Mouse (Mus musculus) lung, adult 18-20 months (tissue): Measurements from ENCODE around the gene Bhlha9.
"Not testable (repeated sequence)": the region's sequence is repeated elsewhere in the genome, so short reads cannot be mapped to it uniquely, and the experiment has no call there.

Experiments used
- DNase-seq, 2 experiments: peaks; one replicate each; pipeline ENCODE4 v3.0.0; 2022; ENCODE audit warnings: mixed read lengths in 2 of 2

Bhlha9 gene

GRCm38 (mm10) chr11:76666002-76666649, 6.1 kb upstream of the Bhlha9 start:
- no peak for DNase-seq

DNA sequence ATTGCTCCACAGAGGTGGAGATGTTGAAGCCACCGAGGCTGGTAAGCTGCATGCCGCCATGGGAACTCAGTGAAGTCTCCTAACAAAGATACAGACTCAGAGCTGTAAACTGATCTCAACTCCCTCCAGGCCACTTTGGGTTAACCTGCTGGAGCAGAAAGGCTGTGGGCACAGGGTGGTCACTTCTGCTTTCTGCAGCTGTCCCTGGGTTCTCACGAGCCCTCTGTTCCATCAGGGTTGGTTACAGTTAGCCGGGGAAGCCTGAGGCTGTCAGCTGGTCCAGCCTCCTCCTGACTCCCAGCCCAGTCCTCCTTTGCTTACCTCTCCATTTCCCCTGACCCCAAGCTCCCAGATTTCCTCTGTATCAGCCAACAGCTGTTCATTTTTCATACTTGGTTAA, 4.5 kb upstream of the Bhlha9 start:
- no peak for DNase-seq

DNA sequence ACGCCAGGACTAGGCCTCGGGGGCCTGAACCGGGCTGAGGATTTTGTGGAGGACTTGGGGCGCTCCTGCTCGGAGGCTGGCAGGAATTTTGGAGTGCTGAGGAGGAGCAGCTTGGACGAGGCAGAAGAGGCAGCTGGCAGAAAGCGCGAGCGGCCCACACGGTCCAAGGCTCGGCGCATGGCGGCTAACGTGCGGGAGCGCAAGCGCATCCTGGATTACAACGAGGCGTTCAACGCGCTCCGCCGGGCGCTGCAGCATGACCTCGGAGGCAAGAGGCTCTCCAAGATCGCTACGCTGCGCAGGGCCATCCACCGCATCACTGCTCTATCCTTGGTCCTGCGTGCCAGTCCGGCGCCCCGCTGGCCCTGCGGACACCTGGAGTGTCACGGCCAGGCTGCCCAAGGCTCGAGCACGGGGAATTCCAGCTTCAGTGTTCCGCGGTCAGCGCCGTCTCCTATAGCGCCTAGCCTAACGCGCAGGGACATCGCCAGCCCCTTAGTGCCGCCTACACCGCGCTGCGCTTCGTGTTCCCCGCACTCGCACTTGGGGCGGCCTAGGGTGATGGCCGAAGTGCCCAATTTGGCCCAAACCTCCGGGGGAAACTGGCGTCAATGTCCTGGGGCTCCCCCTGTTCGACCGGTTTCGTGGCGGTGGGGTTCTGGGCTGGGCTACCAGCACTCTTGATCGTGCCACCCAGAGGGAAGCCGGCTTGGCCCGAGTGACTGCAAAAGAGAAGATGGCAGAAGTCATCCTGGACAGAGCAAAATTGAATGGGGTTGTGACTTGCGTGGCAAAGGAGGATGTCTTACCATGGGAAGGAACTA, 503 bp downstream of the Bhlha9 start:
- DNase-seq: no peak

- no peak for DNase-seq
Measured at GRCm38 (mm10) chr11:76674199-76674598, 1.9 kb downstream of the Bhlha9 start.

DNA sequence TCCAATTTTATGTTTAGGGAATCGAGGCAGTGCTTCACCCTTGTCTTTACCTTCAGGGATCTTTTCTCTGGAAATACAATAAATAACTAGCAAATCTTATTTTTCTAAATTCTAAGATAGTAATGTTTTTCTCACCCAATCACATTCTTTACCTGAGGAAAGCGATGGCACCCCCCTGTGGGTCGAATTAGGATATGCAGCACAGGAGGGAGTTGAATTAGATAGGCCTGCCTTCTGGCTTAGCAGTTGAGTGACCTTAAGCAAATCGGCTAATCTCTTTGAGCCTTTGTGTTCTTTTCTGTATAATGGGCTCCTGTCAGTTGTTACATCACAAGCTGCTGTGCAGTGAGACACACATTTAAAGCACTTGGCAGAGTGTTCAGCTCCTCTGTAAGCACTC, 2.4 kb downstream of the Bhlha9 start:
- DNase-seq: no peak

DNA sequence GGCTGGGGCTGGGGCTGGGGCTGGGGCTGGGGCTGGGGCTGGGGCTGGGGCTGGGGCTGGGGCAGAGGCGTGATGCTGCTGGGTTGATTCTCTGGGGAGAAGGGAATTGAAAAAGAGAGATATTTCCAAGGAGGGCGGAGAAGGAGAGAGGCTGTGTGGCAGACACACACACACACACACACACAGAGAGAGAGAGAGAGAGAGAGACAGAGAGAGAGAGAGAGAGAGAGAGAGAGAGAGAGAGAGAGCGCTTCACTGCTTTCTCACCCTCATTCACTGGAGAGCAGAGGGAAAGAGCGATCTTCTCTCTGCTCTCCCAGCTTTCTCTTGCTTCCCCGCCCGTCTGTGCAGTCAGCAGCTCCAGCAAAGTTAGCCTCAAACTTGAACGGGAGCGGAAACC, 7.2 kb downstream of the Bhlha9 start, which contains the start of gene Trarg1:
Gene Trarg1 (plus strand): TSS at position 301 of the 400 bp plus-strand sequence.
- DNase-seq: not testable (repeated sequence)

DNA sequence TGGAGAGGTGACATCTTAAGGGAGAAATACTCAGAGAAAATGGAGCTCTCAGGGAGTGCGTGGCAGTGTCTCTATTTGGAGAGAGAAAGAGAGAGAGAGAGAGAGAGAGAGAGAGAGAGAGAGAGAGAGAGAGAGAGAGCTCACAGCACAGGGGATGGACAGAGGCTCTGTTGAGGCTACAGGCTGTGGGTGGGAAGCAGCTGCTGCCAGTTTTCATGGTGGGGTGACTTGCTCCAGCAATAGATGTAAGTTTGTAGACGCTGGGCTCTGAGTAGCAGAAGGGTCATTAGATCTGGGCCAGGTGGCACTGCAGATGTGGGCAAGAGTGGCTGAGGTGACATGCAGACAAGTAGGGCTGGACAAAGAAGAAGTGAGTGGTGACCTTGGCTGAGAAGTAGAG, 13.3 kb downstream of the Bhlha9 start:
- no peak for DNase-seq

GRCm38 (mm10) chr11:76692096-76692495, 19.8 kb downstream of the Bhlha9 start:
- no peak for DNase-seq

DNA sequence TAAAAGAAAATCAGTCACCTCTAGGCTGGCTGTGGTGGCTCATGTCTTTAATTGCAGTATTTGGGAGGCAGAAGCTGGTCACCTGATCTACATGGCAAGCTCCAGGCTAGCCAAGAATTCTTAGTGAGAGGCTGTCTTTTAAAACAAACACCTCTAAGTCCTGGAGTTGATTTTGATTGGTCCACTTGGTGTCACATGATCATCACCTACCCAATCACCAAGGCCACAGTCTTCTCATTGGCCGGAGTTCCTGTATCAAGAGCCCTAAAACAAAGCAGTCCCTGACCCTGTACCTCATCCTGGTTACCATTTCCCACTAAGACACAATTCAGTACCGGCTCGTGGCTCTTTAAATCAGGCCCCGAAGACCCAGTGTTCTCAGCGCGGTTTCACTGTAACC, 23.5 kb downstream of the Bhlha9 start:
- no peak for DNase-seq

- no peak for DNase-seq
Measured at GRCm38 (mm10) chr11:76699626-76700025, 27.4 kb downstream of the Bhlha9 start.

DNA sequence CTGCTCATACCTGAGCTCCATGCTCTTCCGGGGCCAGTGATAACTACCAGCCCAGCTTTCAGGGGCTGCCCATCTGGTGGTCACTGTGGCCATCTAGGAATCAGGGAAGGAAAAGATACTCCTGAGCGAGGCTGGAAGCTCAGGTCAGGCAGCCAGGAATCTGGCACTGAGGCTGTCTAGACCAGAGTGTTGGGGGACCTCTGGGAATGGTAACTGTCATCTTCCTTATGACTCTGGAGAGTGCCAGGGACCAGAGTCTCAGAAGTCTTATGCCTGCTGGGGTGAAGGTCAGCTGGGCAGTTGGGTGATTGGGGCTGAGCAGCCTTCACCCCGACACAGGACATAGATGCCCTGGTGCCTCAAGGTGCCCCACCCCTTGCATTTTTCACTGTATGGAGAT, 35.4 kb downstream of the Bhlha9 start:
- no peak for DNase-seq

DNA sequence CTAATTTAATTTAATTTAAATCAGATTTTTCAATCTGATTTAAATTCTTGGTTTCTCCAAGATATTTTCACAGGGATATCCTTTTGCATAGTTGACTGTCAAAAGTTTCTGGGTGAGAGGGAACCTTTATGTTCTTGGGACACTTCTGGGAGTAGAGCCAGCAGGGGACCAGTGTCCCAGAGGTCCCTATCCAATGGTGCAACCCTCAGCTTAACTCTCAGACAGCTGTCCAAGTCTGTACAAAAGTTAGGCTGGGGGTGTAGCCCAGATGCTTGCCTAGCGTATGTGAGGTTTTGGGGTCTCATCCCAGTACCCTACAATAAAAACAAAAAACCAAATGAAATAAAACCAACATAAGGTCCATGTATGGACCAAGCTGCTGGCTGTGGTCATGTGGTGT, 35.8 kb downstream of the Bhlha9 start:
- DNase-seq: no peak

GRCm38 (mm10) chr11:76708881-76709280, 36.6 kb downstream of the Bhlha9 start:
- DNase-seq: peak in 1 of 2 experiments; percentile 21

GRCm38 (mm10) chr11:76709625-76710452, 37.6 kb downstream of the Bhlha9 start:
- peak; percentile 55 to 67 for DNase-seq

- DNase-seq: no peak
Measured at GRCm38 (mm10) chr11:76717000-76717399, 44.7 kb downstream of the Bhlha9 start.
